Mouse (Mus musculus) c-Kit-positive CD71-positive TER-119-positive erythroid progenitor cells, embryonic 14.5 days (primary cell): ENCODE measurements around the gene Rab3ip.

ENCODE experiments used
- DNase-seq: peaks from one replicate; pipeline ENCODE4 v3.0.0-alpha.2; 2013; ENCODE audit warnings: low spot score

Rab3ip gene

GRCm38 (mm10) chr10:116919368-116920317, 30.9 kb downstream of the Rab3ip start:
- no peak for DNase-seq

- no peak for DNase-seq
Observed at GRCm38 (mm10) chr10:116916581-116916980, 34.0 kb downstream of the Rab3ip start.

GRCm38 (mm10) chr10:116915286-116915685, 35.3 kb downstream of the Rab3ip start:
- DNase-seq, result no peak

- no peak for DNase-seq
Observed at GRCm38 (mm10) chr10:116914586-116914985, 36.0 kb downstream of the Rab3ip start.

GRCm38 (mm10) chr10:116913647-116914273, 36.8 kb downstream of the Rab3ip start:
- no peak for DNase-seq

GRCm38 (mm10) chr10:116912850-116913249, 37.7 kb downstream of the Rab3ip start:
- DNase-seq, result no peak

- DNase-seq, result peak; percentile 77
Observed at GRCm38 (mm10) chr10:116908901-116909642, 41.5 kb downstream of the Rab3ip start.

GRCm38 (mm10) chr10:116906794-116907193, 43.8 kb downstream of the Rab3ip start:
- DNase-seq, result no peak

- DNase-seq, result no peak
Observed at GRCm38 (mm10) chr10:116904503-116904908, 46.1 kb downstream of the Rab3ip start.

- no peak for DNase-seq
Observed at GRCm38 (mm10) chr10:116896336-116897177, 54.0 kb downstream of the Rab3ip start, which contains the start of gene Myrfl. TSS of gene Myrfl (minus strand) at chr10:116896919.

GRCm38 (mm10) chr10:116895108-116895833, 55.3 kb downstream of the Rab3ip start:
- no peak for DNase-seq

- no peak for DNase-seq
Observed at GRCm38 (mm10) chr10:116894540-116894939, 56.0 kb downstream of the Rab3ip start.

- DNase-seq, result no peak
Observed at GRCm38 (mm10) chr10:116893753-116894152, 56.8 kb downstream of the Rab3ip start.

- no peak for DNase-seq
Observed at GRCm38 (mm10) chr10:116890587-116890986, 60.0 kb downstream of the Rab3ip start.

- DNase-seq, result no peak
Observed at GRCm38 (mm10) chr10:116884552-116884951, 66.0 kb downstream of the Rab3ip start.

GRCm38 (mm10) chr10:116883531-116883930, 67.0 kb downstream of the Rab3ip start:
- DNase-seq, result no peak

GRCm38 (mm10) chr10:116877436-116877835, 73.1 kb downstream of the Rab3ip start:
- DNase-seq, result no peak

GRCm38 (mm10) chr10:116874490-116874889, 76.1 kb downstream of the Rab3ip start:
- DNase-seq, result no peak

- DNase-seq, result no peak
Observed at GRCm38 (mm10) chr10:116872016-116872410, 78.6 kb downstream of the Rab3ip start.

GRCm38 (mm10) chr10:116871329-116872015, 79.1 kb downstream of the Rab3ip start:
- DNase-seq, result no peak
